Mouse (Mus musculus) urinary bladder, postnatal 25 days (tissue): ENCODE measurements around the gene Kcnn3.
A peak's percentile ranks its signal among the peaks of the same experiment; 100 is the strongest.

Source experiments
- DNase-seq: peaks from one replicate; pipeline ENCODE4 v3.0.0; 2022; ENCODE audit warnings: low spot score

Kcnn3 gene

GRCm38 (mm10) chr3:89672573-89673317 lies 152.8 kb downstream of the Kcnn3 start:
- no peak for DNase-seq

GRCm38 (mm10) chr3:89677617-89678016 lies 157.7 kb downstream of the Kcnn3 start:
- DNase-seq, result no peak

- DNase-seq, result no peak
These were observed 166.1 kb downstream of the Kcnn3 start for GRCm38 (mm10) chr3:89686031-89686430.

GRCm38 (mm10) chr3:89688694-89689581 lies 169.0 kb downstream of the Kcnn3 start:
- peak; percentile 87 for DNase-seq

- no peak for DNase-seq
These were observed 171.8 kb downstream of the Kcnn3 start for GRCm38 (mm10) chr3:89691776-89692175.

GRCm38 (mm10) chr3:89696152-89696821 lies 176.3 kb downstream of the Kcnn3 start:
- no peak for DNase-seq

- no peak for DNase-seq
These were observed 179.0 kb downstream of the Kcnn3 start for GRCm38 (mm10) chr3:89698958-89699357.

GRCm38 (mm10) chr3:89700461-89700860 lies 180.5 kb downstream of the Kcnn3 start:
- DNase-seq, result no peak

- DNase-seq, result no peak
These were observed 183.6 kb downstream of the Kcnn3 start for GRCm38 (mm10) chr3:89703596-89703995.

- no peak for DNase-seq
These were observed 184.1 kb downstream of the Kcnn3 start for GRCm38 (mm10) chr3:89704064-89704463.

- peak; percentile 71 for DNase-seq
These were observed 194.6 kb downstream of the Kcnn3 start, which contains the start of gene Adar for GRCm38 (mm10) chr3:89714359-89715206. TSS of gene Adar (plus strand) at chr3:89715022.

- peak; percentile 33 for DNase-seq
These were observed 195.4 kb downstream of the Kcnn3 start for GRCm38 (mm10) chr3:89715207-89715966.

GRCm38 (mm10) chr3:89715967-89716256 lies 195.9 kb downstream of the Kcnn3 start:
- no peak for DNase-seq

- no peak for DNase-seq
These were observed 202.1 kb downstream of the Kcnn3 start for GRCm38 (mm10) chr3:89722032-89722431.

GRCm38 (mm10) chr3:89723400-89724084 lies 203.6 kb downstream of the Kcnn3 start:
- no peak for DNase-seq
